Mouse (Mus musculus): ENCODE measurements at regions not wholly inside any gene's neighbourhood (a gene's known extent, or its start where the extent isn't known, plus 50 kb on each side); places are given as distances from the start of the nearest gene placed in this dataset.
"Not testable (repeated sequence)": the region's sequence is repeated elsewhere in the genome, so short reads cannot be mapped to it uniquely, and the experiment has no call there.

DNA sequence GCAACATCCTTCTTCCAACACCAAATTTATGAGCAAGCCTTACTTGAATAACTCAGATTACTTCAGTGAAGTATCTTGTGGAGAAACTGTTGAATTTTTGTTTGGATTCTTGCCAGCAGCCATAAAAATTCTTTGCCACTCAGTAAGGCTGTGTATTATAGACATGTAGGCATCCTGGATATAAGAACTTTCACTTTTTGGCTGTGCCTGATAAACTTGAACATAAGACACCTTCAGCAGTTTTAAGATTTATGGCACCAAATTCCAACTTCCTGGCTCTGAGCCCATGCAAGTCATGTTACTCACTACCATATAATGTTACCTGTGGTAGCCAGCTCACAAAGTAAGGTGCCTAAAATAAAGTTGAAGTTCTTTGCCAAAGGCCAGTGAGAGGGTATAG lies 159.3 kb downstream of the Wdr11 start:
- no peak overlapping the region for H3K4me2 ChIP-seq (replicated peaks)

DNA sequence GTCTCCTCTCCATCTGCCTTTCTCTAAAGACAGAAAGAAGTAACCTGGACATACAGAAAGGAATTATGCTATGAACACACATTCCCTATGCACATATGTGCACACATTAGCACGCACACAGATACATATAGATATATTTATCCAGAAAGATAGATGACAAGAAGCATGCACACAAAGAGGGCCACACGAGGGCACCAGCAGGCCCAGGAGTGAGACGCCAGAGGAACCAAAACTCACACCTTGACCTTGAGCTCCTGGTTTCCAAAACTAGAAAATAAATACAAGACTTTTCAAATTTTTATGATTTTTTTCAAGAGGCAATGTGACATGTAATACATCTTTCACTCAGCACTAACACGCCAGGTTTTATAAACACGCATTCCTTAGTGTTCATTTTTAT lies 163.1 kb downstream of the Wdr11 start:
- no peak overlapping the region for H3K9ac ChIP-seq
- 59% methylated on average over 5 of the region's 5 CpGs for WGBS
- no peak overlapping the region for H3K4me2 ChIP-seq (replicated peaks)
- ATAC-seq = no peak
- H3K36me3 ChIP-seq = no peaks in the 10 kb centered on the region
- H3K9me3 ChIP-seq = no peaks in the 10 kb centered on the region
- no peak overlapping the region for H3K4me3 ChIP-seq (replicated peaks)
- H3K27ac ChIP-seq = no peak overlapping the region
- H3K27me3 ChIP-seq (replicated peaks) = no peaks in the 10 kb centered on the region
- H3K4me1 ChIP-seq (replicated peaks) = peaks cover 8% of the 10 kb centered on the region; the same call in 1 of the 2 replicates

More for the DNA sequence above, 159.3 kb downstream of the Wdr11 start:
- Histone ChIP-seq H3K4me3 (replicated peaks) (no peak overlapping the region), H3K27ac (no peak overlapping the region), H3K27me3 (replicated peaks) (no peaks in the 10 kb centered on the region), H3K36me3 (no peaks in the 10 kb centered on the region), H3K4me1 (replicated peaks) (0 out of 2 replicates have a peak, but pooled peaks cover 6% of the 10 kb centered on the region), H3K9ac (no peak overlapping the region), H3K9me3 (0 out of 2 replicates have a peak, but pooled peaks cover 5% of the 10 kb centered on the region)
- ATAC-seq = peak; percentile 71

DNA sequence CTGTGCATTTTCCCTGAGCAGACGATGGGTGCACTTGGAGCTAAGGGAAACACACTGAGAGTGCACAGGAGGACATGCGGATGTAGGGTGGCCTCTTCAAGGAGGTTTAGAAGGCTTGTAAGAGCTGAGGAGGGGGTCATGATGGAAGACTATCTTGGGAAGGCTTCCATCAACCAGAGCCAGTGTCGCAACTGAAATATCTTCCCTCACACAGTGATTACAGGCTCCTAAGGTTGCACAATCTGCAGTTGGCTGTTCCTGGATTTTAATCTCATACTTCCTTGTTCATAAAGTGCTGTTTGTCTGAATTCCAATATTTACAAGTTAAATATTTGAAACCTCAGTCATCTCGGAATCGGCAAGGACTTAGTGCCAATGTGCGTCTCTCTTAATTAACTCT lies 164.5 kb downstream of the Wdr11 start:
- H3K27me3 ChIP-seq (replicated peaks) = no peaks in the 10 kb centered on the region
- no peaks in the 10 kb centered on the region for H3K9me3 ChIP-seq
- H3K4me2 ChIP-seq (replicated peaks) = no peak overlapping the region
- no peak overlapping the region for H3K4me3 ChIP-seq (replicated peaks)
- WGBS = 70% methylated on average over 6 of the region's 6 CpGs
- H3K36me3 ChIP-seq = no peaks in the 10 kb centered on the region
- H3K4me1 ChIP-seq (replicated peaks) = peaks cover 8% of the 10 kb centered on the region; the same call in 1 of the 2 replicates
- no peak overlapping the region for H3K27ac ChIP-seq
- peak; percentile 78 for ATAC-seq
- H3K9ac ChIP-seq = no peak overlapping the region

DNA sequence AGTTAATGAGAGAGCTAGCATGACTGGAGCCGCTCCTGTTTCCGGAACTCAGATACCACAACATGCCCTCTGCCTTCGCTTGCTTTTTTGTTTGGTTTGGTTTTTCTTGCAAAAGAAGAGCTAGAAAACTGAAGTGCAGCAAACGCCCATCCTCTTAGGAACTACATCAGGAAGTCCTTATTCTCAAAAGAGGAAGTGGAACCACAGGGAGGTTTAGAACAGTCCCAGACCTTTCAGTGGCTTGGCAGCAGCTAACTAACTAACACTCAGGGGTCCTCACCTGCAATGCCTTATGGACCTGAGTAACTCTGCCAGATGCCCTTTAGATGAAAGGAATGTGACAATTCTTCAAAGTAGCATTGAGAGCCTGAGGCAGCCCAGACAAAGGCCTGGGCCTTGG lies 168.2 kb downstream of the Wdr11 start:
- Histone ChIP-seq H3K4me3 (replicated peaks) (no peak overlapping the region), H3K36me3 (no peaks in the 10 kb centered on the region), H3K27ac (no peak overlapping the region), H3K4me1 (replicated peaks) (peaks cover 27% of the 10 kb centered on the region), H3K9ac (no peak overlapping the region), H3K9me3 (no peaks in the 10 kb centered on the region), H3K4me2 (replicated peaks) (no peak overlapping the region), H3K27me3 (replicated peaks) (no peaks in the 10 kb centered on the region)
- 79% methylated on average over 4 of the region's 4 CpGs for WGBS
- no peak for ATAC-seq

DNA sequence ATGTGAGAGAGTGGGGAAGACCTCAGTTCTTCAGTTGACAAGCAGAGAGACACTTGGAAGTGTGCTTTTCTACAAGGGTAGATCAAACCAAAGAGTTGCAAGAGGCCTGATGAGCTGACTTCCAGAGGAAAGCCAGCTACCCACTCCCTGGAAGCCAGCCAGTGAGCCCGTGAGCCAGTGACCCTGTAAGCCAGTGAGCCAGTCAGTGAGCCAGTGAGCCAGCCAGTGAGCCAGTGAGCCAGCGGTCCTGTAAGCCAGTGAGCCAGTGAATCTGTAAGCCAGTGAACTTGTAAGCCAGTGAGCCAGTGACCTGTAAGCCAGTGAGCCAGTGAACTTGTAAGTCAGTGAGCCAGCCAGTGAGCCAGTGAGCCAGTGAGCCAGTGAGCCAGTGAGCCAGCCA lies 168.7 kb downstream of the Wdr11 start:
- Histone ChIP-seq H3K9me3 (no peaks in the 10 kb centered on the region), H3K4me1 (replicated peaks) (peaks cover 27% of the 10 kb centered on the region), H3K4me3 (replicated peaks) (no peak overlapping the region), H3K4me2 (replicated peaks) (no peak overlapping the region), H3K9ac (no peak overlapping the region), H3K27me3 (replicated peaks) (no peaks in the 10 kb centered on the region), H3K36me3 (no peaks in the 10 kb centered on the region), H3K27ac (no peak overlapping the region)
- 81% methylated on average over 2 of the region's 2 CpGs for WGBS
- ATAC-seq = no peak

DNA sequence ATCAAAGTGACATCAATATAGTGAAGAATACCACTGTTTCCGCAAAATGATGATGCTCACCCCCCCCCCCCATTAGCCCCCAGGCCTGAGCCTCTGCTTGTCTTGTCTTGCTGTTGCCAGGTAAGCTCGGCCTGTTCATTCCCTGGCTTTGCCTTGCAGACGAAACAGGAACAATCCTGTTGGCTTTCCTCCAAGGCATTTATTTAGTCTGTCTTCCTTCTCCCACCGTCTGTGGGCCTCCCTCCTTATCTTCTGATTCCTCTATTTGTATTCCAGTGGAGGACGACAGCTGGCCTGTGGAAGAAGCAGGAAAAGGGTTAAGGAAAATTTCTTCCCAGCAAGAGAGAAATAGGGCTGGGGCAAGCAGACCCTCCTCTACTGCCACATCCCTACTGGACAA lies 172.1 kb downstream of the Wdr11 start:
- 14% methylated on average over 5 of the region's 5 CpGs for WGBS
- Histone ChIP-seq H3K9ac (no peak overlapping the region), H3K27me3 (replicated peaks) (no peaks in the 10 kb centered on the region), H3K36me3 (no peaks in the 10 kb centered on the region), H3K27ac (peak overlapping the region; percentile 72), H3K9me3 (no peaks in the 10 kb centered on the region), H3K4me3 (replicated peaks) (no peak overlapping the region), H3K4me2 (replicated peaks) (no peak overlapping the region), H3K4me1 (replicated peaks) (peaks cover 21% of the 10 kb centered on the region)
- ATAC-seq = peak; percentile 71

DNA sequence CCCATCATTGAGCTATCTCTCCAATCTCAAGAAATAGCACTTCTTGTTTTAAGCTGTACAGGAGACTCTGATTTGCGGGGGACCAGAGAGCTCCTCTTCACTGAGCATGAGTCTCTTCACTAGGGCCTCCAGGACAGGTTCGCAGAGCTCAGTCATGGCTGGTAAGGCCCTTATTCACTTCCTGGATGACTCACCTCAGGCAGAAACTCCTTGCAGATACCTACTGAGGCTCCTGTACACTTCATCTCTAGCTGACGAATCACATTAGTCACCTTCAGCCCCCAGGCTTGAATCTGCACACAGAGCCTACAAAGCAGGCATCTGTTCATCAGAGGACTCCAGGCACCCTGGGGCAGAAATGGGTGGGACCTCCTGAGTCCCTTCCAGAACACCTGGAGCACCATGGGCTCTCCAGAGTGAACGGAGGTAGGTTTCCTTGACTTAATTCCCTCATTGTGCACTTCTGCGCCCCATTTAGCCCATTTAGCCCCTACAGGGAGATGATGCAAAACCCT lies 172.8 kb downstream of the Wdr11 start:
- WGBS = 80% methylated on average over 5 of the region's 5 CpGs
- peak; percentile 64 for ATAC-seq
- H3K27ac ChIP-seq = peak overlapping the region; percentile 72

DNA sequence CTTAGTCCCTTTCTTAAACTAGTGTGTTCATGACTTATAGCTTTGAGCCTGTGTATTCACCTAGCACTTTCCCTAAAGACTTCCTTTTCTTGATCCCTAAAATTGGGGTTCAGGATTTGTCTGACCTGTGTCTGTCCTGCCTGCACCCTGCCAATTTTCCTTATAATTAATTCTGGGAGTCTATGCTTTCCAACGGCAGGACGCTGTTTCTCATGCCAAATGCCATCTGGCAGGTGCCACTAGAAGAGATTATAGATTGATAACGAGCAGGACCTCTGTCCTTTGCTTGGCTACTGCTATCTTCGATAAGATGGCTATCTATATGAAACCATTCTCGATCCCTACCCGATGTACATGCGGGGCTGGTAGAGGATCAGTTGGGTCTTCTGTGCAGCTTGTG lies 174.0 kb downstream of the Wdr11 start:
- no peak overlapping the region for H3K9ac ChIP-seq
- H3K27ac ChIP-seq = no peak overlapping the region
- no peaks in the 10 kb centered on the region for H3K36me3 ChIP-seq
- WGBS = 85% methylated on average over 7 of the region's 7 CpGs
- H3K9me3 ChIP-seq = no peaks in the 10 kb centered on the region
- no peak overlapping the region for H3K4me3 ChIP-seq (replicated peaks)
- peaks cover 29% of the 10 kb centered on the region for H3K4me1 ChIP-seq (replicated peaks)
- ATAC-seq = no peak
- H3K27me3 ChIP-seq (replicated peaks) = no peaks in the 10 kb centered on the region
- H3K4me2 ChIP-seq (replicated peaks) = no peak overlapping the region

More for the DNA sequence above, 172.8 kb downstream of the Wdr11 start:
- Histone ChIP-seq H3K4me1 (replicated peaks) (peaks cover 28% of the 10 kb centered on the region), H3K9me3 (no peaks in the 10 kb centered on the region), H3K36me3 (no peaks in the 10 kb centered on the region), H3K4me2 (replicated peaks) (no peak overlapping the region), H3K4me3 (replicated peaks) (no peak overlapping the region), H3K27me3 (replicated peaks) (no peaks in the 10 kb centered on the region), H3K9ac (no peak overlapping the region)

DNA sequence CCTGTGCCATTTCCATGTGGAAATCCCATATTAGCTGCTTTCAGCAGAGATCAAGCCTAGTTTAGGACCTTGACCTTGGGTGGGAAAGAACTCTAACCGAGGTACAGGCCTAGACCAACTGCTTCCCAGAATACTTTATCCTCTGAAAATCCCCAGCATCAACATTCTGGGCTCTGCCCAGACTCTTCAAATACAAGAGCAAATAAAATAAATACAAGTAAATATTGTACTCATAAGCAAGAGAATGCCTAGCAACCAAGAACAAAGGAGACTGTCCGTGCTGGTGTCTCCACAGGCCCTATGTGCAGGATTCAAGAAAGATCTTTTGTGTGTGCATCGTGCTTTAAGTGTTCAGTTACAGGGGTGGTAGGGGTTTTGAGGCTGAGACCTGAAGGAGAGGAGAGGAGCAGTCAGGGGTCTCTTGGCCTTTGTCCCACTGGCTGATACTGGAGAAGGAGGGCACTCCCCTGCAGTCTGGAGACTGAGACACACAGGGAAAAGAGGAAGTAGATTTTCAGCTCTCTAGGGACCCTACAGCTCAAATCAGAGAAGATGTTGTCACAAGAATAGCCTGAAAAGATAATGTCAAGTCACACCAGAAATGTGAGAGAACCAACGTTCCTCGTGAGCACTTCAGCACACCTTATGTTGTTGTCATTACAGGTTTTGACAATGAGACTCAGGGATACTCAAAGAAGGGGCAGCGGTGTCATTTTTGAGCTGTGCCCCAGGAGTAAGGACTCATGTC lies 174.6 kb downstream of the Wdr11 start:
- H3K4me3 ChIP-seq (replicated peaks) = no peak overlapping the region
- H3K27me3 ChIP-seq (replicated peaks) = no peaks in the 10 kb centered on the region
- no peak for ATAC-seq
- no peak overlapping the region for H3K4me2 ChIP-seq (replicated peaks)
- no peak overlapping the region for H3K27ac ChIP-seq
- no peaks in the 10 kb centered on the region for H3K9me3 ChIP-seq
- no peak overlapping the region for H3K9ac ChIP-seq
- 71% methylated on average over 6 of the region's 6 CpGs for WGBS
- H3K4me1 ChIP-seq (replicated peaks) = peaks cover 29% of the 10 kb centered on the region
- no peaks in the 10 kb centered on the region for H3K36me3 ChIP-seq

DNA sequence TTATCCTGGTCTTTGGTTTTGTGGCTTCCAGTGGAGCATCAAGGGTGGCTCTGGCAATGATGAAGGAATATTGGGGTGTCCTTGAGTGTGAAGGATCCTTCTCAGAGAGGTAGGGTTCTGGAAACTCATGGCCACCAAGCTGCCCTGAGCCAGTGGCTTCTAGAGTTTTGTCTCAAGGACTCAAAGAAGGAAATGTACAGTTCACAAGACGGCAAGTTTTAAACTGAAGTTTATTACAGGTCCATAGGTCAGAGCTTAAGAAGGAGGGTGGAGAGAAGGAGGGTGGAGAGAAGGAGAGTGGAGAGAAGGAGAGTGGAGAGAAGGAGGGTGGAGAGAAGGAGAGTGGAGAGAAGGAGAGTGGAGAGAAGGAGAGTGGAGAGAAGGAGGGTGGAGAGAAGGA lies 178.0 kb downstream of the Wdr11 start:
- not testable (repeated sequence) for H3K4me2 ChIP-seq (replicated peaks); H3K27me3 ChIP-seq (replicated peaks); H3K9ac ChIP-seq; H3K36me3 ChIP-seq; H3K9me3 ChIP-seq; H3K27ac ChIP-seq; H3K4me3 ChIP-seq (replicated peaks)
- WGBS = 48% methylated on average over 1 of the region's 1 CpGs
- 0 out of 2 replicates have a peak, but pooled peaks have one; percentile 32 for ATAC-seq
- peaks cover 22% of the 10 kb centered on the region for H3K4me1 ChIP-seq (replicated peaks)

DNA sequence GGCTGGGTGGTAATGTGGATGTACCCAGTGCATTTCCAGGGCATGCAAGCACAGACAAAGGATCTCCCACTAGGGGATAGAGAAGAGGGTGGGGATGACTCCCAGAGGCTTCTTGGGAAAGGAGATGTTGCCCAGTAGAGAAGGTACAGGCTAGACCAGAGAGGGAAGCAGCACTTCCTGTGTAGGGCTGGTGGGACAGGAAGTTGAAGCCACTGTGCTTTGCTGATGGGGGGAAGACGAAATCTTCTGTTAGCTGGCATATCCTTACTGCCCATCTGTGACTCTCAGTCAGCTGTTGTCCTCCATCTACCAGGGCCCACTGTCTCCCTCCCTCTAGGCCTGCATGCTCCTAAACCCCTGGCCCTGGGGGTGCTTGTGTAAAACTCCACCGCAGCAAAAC lies 180.2 kb downstream of the Wdr11 start:
- ATAC-seq = no peak
- H3K4me1 ChIP-seq (replicated peaks) = peaks cover 19% of the 10 kb centered on the region
- H3K9ac ChIP-seq = no peak overlapping the region
- H3K27ac ChIP-seq = no peak overlapping the region
- no peak overlapping the region for H3K4me3 ChIP-seq (replicated peaks)
- H3K9me3 ChIP-seq = no peaks in the 10 kb centered on the region
- H3K36me3 ChIP-seq = no peaks in the 10 kb centered on the region
- no peaks in the 10 kb centered on the region for H3K27me3 ChIP-seq (replicated peaks)
- WGBS = 91% methylated on average over 2 of the region's 2 CpGs
- H3K4me2 ChIP-seq (replicated peaks) = no peak overlapping the region

DNA sequence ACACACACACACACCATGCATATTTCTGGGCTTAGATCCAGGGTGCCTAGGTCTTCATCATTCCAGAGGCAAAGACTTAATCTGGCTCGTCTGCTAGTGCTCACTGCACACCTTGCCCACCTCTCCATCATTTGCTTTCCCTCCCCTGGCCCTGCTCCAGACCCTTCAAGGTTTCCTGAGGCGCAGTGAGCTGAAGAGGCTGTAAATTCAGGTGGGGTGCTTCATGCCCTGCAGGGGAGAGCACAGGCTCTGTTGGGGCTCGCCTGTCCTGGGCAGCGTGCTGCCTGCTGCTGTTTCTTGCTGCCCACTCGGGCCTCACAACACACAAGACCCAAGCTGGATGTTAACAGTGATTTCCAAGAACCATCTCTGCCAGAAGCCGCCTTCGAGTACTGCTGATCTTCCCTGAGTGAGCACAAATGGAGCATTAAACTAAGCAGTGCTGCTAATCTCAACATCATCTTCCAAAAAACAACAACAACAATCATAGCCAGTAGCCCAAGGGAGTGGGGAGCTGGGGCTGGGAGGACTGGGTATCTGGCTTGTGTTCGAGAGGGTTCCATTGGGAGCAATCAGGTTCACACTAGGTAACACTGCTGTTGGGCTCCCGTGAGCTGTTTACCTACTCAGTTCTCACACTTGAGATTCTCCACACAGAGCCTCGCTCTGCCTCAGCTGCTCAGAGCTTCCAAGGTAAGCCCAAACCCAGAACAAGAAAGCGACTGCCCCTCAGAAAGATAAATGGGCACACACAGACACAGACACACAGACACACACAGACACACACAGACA lies 181.1 kb downstream of the Wdr11 start:
- WGBS = 71% methylated on average over 11 of the region's 11 CpGs
- no peak overlapping the region for H3K27ac ChIP-seq

More for the DNA sequence above, 181.1 kb downstream of the Wdr11 start:
- Histone ChIP-seq H3K4me1 (replicated peaks) (peaks cover 19% of the 10 kb centered on the region), H3K36me3 (no peaks in the 10 kb centered on the region), H3K9me3 (no peaks in the 10 kb centered on the region), H3K4me2 (replicated peaks) (no peak overlapping the region), H3K27me3 (replicated peaks) (no peaks in the 10 kb centered on the region), H3K9ac (no peak overlapping the region), H3K4me3 (replicated peaks) (no peak overlapping the region)
- ATAC-seq = no peak
